Mouse (Mus musculus) cerebellum, postnatal 25 days (tissue): ENCODE measurements around the gene Alpk1.

ENCODE experiments used
- DNase-seq, 2 experiments: peaks; one replicate each; pipeline ENCODE4 v3.0.0; 2021; ENCODE audit warnings: mixed read lengths in 2 of 2

The Alpk1 gene

DNA sequence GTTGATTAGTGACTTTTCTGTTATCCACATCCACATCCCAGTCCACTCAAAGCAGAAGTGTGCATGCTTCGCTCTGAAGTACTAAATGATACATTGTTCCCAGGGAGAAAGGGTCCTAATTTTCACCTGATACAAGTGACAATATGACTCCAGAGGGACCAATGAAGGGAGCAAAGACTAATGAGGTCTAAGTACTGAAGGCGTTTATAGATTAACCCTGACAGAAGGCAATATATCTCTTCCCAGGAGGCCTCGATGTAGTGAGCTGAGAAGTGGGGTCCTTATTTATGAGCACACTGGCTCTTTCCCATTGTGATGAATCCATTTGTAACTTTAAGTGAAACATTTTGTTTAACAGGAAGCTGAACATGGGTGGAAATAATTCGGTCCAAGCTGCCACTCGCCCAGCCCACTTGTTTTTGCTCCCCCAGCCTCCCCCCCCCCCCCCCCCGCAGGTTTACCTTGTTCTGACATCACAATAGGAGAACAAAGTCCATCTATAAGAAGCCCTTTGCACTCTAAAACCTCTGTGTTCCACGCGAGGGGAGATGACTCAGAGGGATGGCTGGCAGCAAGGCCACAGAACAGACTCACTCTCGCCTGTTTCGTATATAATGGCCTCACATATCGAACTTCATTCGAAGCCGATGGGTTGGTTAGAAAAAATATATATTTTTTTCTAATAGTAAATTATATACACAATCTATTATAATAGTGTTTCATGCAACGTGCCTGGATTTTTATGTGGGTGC, 36.5 kb downstream of the Alpk1 start:
- no peak for DNase-seq

DNA sequence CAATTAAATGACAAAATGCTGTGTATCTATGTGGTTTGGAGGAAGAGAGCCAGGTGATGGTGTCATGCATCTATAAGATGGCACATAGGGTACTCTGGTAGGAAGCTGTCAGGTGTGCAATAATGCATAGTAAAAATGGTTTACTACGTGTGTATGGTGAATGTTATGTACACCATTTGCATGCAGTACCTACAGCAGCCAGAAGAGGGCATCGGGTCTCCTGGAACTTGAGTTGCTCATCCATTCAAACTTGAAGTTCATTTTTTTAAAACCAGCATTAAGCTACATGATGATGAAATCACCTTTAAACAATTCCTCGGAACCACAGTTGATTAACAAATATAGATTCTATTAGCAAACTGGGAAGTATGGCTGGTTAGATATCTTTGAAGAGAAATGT, 38.9 kb downstream of the Alpk1 start:
- no peak for DNase-seq

DNA sequence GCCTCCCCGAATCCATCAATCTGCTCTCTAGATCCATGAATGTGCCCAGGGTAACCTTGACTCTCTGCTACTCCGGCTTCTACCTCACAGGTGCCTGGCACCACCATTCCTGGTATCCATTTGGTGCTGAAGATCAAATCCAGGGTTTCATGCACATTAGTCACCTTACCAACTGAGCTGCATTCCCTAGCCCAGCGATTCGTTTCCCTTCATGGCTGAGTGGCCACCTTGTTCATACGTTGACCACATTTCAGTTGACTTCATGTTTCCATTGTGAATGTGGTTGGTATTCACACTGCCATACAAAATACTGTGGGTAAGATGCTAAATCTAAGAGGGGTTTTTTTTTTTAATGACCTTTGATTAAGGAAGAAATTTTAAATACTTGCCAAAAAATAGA, 42.5 kb downstream of the Alpk1 start:
- DNase-seq = no peak

DNA sequence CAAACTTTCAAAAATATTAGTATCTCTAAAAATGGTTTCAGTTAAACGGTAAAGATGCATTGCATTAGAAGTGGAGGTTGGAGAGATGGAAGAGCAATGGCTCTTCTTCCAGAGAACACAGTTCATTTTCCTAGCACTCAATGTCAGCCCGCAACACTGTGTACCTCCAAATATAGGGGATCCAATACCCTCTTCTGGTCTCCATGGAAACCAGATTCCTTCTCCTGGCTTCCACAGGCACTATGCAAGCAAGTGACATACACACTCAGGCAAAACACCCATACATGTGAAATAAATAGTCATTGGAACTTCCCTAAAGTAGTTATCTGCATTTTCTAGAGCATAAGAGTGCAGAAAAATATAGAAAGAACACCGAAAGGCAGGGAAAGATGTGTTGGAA, 44.9 kb downstream of the Alpk1 start:
- DNase-seq = no peak

DNA sequence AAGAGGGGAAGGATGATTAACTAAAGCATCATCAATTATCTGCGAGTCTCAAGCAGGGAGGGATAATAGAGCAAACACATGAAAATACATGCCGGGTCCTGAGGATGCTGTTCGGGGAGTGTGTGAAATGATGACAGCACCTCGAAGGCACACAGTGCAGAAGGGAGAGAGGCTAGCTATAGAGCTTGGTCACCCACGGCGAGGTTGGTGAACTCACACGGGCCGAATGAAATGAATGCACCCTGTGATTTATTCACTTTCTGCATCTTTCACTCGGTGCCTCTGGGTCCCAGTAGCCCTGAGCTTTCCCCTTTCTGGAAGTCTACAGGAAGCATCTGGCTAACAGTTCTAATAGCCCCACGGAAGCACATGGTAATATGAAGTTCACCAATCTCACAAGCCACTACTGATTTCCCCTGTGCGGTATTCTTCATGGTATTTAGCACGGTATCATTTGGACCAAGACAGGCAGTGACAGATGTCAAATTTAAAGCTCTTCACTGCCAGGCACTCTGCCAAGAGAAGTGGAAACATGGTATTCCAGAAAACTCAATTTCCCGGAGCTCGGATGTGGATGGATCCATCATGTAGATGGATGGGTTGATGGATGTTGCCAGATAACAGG, 50.7 kb downstream of the Alpk1 start:
- no peak for DNase-seq

DNA sequence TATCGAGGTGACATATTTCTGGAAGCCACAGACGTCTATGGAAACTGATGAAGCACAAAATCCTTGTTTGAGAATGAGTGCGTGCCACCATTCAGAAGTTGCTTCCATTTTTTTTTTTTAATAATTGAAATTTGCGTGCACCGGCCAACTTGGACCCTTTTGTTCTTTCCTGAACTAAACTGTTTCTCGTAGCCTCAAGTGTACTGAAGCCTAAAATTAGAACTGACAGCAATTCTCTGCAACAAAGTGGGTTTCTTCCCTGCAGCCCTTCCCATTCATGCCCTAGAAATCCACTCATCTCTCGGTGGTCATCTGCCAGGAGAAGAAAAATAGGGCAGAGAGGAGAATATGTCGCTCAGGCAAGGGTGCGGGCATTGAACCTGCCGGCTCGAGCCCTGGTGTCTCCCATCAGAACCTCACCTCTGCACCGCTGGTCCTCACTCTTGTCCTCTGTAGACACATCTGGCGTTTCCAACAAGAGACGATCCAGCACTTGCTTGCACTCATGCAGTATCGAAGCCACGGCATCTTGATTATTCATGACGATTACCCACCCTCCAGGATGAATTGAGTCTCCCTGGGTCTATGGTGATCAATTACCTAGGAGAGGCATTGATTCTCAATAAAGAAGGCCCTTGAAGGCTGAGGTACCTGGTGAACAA, 51.3 kb downstream of the Alpk1 start:
- DNase-seq = no peak

DNA sequence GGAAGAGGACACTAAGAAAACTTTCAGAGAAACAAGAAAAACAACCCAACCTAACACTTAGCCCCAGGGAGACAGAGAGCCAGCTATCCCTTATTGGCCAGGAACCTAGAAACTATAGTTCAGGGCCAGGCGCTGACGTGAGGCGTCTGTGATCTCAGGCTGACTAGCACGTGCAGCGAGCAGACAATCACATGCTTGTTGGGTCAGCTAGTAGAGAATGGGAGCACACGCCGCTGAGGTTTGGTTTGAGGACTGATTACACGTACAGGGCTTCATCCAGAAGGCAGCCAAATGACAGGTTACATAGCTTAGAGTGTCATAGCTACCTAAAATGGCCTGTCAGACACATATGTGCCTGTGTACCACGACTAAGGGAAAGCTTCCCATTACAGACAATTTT, 52.3 kb downstream of the Alpk1 start:
- DNase-seq = no peak

DNA sequence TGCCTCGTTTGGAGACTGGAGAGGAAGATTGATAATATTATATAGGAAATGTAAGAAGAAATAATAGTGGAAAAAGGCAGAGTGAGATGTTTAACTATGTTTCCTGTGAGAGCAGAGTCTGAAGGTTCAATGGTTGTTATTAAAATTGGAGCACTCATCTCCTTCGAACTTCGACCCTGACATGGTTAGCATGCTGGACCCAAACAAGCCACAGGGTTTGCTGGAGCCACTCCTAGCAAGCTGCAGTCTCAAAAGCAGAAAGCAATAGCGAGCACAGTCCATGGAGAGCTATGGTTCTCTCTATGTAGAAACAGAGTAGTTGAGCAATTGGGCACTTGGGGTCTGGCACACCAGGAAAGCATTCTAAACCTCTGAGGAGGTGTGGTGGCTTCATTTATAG, 59.4 kb downstream of the Alpk1 start:
- no peak for DNase-seq

DNA sequence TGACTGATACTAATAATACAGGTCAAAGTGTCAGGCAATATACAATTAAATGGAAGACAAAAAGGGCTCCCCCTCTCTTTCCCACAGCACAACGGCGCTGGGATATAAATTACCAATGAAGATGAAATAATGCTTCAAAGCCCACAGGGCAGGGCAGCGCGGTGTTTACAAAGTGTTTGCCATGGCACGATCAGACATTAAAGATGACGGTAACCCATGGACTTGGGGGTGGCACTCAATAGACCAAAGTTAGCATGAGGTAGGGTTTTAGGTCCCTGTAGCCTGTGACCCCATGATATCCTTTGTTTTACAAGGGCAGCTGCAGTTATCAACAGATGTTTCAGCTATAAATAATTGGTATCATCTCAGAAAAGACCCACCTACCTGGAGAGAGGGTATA, 60.3 kb downstream of the Alpk1 start:
- DNase-seq = no peak

DNA sequence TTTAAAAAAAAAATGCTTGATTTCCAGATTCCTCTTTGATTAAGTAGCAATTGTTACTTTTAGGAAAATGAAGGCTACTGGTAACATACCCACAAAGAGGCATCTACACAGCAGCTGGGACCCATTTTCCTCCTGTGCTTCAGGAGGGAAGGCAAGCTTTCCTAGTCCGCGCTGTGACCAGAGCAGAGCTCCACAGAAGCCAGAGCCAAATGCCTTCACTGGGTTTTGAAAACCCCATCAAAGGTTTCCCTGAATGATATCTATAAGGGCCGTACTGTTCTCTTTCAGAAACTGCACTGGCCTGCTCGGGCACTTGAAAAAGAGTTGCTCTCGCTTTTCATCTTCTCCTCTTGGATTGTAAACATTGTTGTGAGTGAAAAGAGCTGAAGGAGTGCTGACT, 60.7 kb downstream of the Alpk1 start:
- no peak for DNase-seq

DNA sequence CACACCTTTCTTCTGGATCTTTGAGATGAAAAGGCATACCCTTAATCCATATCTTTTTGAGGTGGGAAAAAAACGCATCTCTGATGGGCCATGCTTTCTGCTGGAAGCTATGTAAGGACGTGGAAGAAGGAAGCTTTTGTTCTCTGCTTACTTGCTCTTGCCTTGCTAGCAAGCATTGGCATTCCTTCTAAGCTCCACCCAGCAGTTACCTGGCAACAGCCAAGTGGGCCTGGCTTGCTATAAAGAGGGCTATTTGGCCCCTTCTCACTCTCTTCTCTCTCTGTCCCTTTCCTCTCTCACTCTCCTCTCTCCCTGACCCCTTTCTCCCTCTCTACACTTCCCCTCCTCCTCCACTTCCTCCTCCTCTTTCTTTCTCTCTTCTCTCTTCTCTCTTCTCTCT, 63.6 kb downstream of the Alpk1 start:
- no peak for DNase-seq

DNA sequence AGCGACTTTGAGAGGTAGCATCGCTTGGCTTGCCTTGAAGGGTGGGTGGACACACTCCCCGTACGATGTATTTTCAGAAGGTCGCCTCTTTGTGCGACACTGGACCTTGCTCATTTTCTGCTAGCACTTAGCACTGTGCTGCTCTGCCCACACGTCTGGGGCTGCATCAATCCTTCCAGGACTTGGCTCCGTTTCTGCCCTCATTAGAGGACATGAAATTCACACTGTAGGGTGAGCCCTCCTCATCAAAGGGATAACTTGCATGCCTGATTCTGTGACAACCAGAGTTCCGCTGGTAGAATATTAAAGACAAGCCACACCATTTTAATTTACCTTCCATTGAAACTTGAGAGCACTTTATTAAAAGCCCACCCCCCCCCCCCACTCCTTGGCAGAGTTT, 67.2 kb downstream of the Alpk1 start:
- DNase-seq = no peak

DNA sequence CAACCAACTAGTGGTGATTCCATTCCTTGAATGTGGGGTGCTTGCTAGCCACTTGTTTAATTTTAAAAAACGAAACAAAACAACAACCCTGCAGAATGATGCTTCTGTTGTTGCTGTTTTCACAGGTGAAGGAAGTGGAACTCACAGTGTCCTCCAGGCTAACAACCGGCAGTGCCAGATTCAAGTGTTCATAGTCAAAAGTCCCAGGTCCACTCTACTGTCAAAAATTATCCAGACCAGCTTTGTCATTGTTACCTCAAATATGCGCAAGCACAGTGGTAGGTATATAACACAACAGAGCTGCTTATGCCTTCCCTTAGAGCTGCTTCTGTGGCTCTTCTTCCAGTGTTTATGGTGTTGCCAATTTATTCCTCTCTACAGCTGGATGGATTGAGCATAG, 68.8 kb downstream of the Alpk1 start:
- DNase-seq = no peak

DNA sequence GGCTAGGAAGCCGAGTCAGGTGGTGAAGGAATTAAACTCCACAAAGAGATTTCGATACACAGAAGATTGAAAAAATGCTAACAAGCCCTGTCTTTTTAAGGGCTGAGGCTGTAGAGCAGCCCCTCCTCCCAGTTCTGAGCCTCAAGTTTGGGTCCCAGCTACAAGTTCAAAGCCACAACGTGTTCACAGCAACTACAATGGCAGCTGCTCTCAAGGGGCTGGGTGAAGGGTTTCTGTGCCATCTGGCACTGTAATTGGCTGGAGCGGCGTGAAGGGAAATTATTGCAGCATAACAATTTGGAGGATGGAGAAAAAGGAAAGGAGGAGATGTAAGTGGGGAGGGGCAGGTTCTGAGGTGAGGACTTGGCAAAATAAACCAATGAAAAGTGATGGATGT, 73.2 kb downstream of the Alpk1 start:
- no peak for DNase-seq

DNA sequence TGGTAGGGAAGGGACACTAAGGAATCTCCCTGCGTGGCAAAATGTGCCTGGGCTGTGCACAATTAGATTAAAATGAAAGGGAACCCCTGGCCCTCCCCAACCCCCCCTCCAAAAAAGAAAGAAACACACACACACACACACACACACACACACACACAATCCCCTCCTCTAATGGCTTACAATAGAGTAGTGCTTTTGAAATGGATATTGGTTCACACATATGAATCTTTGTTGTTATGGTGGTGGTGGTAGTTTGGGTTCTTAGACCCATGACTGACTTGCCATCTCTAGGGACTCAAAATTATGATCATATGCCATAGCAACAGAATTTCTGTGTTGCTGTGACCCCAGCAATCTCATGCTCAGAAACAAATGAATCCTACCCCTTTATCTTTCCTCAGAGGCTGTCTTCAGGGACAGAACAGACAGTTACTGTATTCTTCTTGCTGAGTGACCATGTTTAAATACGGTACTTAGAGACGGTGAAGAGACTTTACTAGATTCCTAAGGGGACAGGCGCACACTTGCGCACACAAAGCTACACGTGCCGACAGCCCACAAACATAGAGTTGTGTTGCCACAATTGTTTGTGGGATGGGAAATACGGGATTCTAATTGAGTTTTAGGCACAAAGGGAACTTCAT, 73.8 kb downstream of the Alpk1 start:
- DNase-seq = no peak

DNA sequence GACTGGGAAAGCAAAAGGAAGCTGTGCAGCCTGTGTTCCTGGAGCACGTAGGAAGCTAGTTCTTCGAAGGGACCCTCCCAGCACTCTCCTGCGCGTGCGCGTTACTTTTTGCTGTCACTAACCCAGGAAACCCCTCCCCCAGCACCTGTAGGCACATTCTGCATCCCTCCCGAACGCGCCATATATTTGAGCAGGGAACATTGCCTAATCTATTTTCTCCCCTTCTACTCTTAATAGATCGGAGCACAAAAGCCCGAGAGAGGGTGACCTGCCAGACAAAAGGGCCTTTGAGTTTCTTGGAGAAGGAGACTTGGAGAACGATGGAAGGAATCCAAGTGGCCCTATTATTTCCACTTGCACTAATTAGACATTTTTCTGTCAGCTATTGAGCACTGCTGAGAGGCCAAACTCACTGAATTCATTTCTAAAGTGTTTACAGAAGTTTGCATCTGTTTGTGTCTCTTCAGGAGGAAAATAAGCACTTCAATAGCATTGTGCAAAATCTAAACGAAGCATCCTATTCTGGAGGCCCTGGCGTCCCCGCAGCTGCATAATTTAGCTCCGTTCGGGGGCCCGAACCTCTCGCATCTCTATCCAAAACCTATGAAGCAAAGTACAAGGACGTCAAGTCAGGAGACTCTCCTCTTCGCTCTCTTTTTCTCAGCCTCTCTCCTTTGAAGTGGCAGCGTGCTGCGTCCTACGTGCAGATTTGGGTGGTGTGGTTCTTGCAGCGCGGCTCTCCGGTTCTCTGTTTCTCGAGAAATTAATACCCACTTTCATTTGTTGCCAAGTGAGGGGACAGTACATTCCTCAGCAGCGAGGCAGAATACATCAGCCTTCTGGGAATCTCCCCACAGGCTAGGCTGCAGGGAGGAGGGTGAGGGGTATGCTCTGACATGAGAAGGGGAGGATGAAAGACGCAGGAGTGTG, 74.5 kb downstream of the Alpk1 start:
- DNase-seq = no peak

DNA sequence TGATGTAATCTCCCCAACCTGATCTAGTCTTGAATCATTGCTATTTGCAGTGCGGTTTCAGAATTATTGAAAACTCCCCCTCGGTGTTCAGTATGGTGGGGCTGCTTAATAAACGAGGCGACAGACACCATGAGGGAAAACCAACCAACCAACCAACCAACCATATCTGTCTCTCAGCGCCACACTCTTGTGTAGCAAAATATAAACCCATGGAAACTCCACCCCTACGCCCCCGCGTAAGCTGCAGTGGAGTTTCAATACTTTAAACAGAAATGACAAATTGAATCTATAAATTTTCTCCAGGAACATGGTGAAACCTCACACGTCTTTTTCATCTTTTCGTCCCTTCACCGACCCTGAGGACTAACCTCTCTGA, 75.2 kb downstream of the Alpk1 start:
- DNase-seq = no peak

DNA sequence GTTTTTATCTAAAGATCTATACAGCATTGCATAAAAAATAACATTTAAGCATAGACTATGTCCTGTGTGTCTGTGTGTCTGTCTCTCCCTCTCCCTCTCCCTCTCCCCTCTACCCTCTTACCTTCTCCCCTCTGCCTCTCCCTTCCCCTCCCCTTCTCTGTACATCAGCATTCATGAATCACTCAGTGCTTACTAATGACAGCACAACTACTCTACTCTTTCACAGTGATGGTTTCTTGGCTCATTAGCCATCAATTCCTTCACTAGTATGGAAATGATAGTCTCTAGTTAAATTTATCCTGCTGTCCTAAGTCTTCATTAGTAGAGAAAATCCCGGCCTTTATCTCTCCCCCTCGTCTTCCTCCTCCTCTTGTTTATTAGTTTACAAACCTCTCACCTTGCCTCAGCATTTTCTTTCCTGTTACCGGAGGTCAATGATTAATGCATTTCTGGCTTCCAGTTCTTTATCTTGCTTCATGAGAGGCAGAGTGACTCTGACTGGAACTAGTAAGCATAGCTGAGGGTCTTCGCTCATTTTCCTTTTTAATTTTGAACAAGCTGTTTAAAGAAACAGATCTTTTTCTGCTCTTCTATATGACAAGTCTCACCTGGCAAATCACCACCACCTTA, 79.0 kb downstream of the Alpk1 start:
- DNase-seq = no peak

DNA sequence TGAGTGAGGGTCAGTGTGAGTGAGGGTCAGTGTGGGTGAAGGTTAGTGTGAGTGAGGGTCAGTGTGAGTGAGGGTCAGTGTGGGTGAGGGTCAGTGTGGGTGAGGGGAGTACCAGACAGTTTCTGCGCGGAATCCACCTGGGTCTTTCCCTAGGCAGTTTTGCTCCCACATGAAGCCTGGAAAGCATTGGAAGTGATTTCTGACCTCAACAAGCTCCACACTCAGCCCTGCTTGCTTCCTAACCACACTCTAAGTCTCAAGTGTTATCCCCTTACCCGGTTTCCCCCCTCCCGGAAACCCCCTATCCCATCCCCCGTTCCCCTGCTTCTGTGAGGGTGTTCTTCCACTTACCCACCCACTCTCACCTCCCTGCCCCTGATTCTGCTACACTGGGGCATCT, 81.7 kb downstream of the Alpk1 start:
- DNase-seq = no peak

DNA sequence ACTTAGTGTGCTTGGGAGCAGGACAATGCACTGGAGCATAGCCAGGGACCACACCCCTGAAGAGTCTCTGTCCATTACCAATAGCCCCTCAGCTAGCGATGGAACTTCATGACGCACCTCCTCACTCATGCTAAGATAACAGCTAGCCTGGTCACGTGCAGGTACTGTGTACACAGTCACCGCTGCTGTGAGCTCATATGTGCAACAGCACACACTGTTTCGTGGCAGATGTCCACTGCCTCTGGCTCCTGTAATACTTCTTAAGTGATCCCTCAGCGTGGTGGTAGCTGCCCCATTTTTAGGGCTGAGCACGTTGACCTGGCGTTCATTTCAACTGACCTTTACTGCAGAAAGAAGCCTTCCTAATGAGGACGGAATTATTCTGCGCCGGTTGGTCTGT, 83.8 kb downstream of the Alpk1 start:
- no peak for DNase-seq

DNA sequence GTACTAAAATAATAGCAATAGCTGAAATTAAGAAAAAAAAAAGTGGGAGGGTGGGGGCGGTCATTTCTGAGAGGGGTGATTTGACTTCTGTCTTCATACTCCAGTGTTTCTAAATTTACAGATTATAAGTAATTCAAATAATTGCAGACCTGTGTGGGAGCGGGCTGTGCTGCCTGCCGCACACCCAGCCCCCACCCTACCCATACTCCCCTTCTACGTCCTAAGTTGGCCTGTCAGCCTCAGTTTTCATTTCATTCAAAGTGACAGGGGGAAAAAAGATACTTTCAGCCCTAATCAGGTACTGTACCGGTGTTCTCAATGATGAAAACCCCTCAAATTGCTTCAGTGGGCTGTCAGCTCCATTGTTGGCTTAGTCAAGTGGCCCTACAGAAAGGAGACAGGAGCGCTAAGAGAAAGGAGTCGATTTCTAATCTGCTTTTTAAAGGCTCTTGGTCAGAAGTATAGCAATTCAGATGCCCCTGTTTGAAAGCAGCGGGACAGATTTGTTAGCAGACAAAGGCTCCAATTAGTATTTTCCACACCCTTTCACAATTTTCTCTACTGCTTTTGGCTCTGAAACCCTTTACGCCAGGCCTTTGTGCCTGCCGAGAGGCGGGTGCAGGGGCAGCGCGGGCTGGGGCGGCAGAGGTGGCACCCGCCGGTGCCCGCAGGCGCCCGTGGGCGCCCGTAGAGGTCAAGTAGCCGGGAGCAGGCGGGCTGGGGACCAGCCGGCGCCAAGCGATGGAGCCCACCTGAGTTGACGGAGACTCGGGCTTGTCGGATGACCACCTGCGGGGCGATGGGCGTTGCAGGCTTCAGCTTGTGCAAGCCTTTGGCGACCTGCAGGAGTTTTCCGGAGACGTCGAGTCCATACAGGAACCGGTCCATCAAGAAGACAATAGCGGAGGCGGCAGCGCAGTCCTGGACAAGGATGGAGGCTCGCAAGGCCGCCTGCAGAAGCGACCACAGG, 85.2 kb downstream of the Alpk1 start:
- DNase-seq = peak; percentile 7 to 22
